Mouse (Mus musculus): ENCODE results near the gene Wwc2.
"Not testable (repeated sequence)": the region's sequence is repeated elsewhere in the genome, so short reads cannot be mapped to it uniquely, and the experiment has no call there.

Wwc2 gene

GRCm38 (mm10) chr8:47847161-47847560 lies 143.6 kb downstream of the Wwc2 start:
- DNase-seq (ENCODE audit: low spot score): no peak

DNA sequence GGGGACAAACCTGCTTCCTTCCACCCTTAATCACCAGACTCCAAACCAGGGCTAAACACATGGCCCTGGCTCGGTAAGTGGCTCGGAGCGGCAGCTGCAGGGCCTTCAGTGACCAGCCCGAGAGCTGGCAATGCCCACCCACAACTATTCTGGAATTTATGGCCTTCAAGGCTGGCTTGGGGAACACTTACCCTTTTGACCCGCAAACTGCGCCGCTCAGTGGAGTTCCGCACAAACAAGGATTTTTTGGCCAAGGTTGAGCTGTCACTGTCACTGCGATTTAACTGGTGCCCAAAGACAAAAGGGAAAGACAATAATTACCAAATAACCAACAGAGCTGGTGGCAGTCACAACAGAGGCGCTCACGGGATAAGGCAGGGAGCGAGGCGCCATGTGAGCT lies 144.8 kb downstream of the Wwc2 start:
- DNase-seq (ENCODE audit: low spot score): no peak

DNA sequence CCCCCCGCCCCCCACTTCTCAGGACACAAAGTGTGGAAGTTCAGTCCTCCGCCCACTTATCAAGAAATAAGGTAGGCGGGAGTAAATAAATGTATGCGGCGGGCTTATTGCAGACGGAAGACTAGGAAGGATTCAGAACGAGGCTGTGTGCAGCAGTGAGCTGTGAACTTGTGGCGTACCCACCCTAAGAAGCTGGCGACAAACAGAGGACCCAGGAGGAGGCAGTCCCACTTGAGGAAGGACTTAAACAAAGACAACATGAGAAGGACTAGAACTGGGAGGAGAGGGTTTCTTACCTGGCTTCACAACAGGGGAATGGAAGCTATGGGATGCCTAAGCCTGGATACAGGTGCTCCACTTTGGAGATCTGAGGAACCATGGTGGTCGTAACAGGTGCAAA lies 147.1 kb downstream of the Wwc2 start:
- no peak for DNase-seq (ENCODE audit: low spot score)

GRCm38 (mm10) chr8:47843063-47843462 lies 147.7 kb downstream of the Wwc2 start:
- no peak for DNase-seq (ENCODE audit: low spot score)

GRCm38 (mm10) chr8:47833944-47834343 lies 156.8 kb downstream of the Wwc2 start:
- DNase-seq (ENCODE audit: low spot score): no peak

GRCm38 (mm10) chr8:47832616-47833015 lies 158.1 kb downstream of the Wwc2 start:
- no peak for DNase-seq (ENCODE audit: low spot score)

- no peak for DNase-seq (ENCODE audit: low spot score)
Observed at GRCm38 (mm10) chr8:47826911-47827310, 163.8 kb downstream of the Wwc2 start.

DNA sequence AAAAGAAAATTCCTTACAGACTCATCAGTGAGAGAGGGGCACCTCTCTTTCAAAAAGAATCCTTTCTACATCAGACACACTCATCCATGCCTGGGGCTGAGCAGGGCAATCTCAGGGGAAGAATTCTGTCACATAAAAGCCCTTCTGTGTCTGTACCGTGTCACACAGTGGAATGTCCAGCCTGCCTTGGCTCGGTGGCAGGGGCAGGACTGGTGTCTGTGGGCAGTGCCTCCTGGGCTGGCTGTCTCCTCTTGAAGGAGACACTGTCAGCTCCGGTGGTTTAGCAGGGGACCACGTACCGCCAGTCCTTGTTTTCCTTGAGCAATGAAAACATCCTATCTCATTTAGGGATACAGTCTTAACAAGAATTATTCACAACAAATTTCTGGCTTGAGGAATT lies 165.1 kb downstream of the Wwc2 start:
- no peak for DNase-seq (ENCODE audit: low spot score)

GRCm38 (mm10) chr8:47824182-47824581 lies 166.5 kb downstream of the Wwc2 start, which contains the start of gene Cldn22:
Gene Cldn22 (plus strand): TSS chr8:47824482.
- no peak for DNase-seq (ENCODE audit: low spot score)

DNA sequence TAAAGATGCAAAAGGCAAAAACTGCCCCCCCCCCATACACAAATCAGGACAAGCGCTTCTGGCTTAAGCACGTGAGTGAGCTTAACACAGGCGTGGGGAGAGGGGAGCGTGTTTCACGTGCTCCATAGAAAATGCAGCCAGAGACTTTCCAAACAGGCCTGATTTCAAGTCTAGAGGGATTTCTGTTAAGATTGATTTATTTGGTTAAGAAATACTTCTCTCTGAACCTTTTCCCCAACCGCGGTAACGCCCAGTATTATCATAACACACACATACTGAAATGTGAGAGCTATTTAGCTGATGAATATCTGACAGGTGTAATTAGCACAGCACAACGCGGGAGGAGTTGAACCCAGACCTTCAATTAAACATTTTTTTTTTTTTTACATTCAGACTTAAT lies 166.9 kb downstream of the Wwc2 start:
- no peak for DNase-seq (ENCODE audit: low spot score)

- not testable (repeated sequence) for DNase-seq (ENCODE audit: low spot score)
Observed at GRCm38 (mm10) chr8:47822541-47822940, 168.2 kb downstream of the Wwc2 start.

DNA sequence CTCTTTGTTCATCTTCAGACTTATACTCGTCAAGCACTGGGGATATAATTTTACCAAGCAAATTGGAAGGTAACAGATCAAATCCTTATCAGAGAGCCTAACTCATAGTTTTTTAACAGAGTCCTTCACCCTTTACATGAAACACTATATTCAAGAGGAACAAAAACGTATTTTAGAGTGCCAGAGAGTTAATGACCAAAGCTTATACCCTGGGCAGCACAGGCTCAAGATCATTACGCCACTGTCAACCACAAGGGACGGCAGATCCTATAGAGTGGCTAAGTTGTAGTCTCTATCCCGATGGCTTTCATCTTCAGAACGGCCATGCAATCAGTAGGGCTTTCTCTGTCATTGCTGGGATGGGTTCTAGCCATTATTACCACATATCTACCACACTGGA lies 168.9 kb downstream of the Wwc2 start, which contains the start of gene Cldn24:
TSS of gene Cldn24 (plus strand) at position 301 of the 400 bp plus-strand sequence.
- DNase-seq (ENCODE audit: low spot score): no peak

GRCm38 (mm10) chr8:47820914-47821772 lies 169.6 kb downstream of the Wwc2 start:
- DNase-seq (ENCODE audit: low spot score): no peak

GRCm38 (mm10) chr8:47819034-47819433 lies 171.7 kb downstream of the Wwc2 start:
- no peak for DNase-seq (ENCODE audit: low spot score)

DNA sequence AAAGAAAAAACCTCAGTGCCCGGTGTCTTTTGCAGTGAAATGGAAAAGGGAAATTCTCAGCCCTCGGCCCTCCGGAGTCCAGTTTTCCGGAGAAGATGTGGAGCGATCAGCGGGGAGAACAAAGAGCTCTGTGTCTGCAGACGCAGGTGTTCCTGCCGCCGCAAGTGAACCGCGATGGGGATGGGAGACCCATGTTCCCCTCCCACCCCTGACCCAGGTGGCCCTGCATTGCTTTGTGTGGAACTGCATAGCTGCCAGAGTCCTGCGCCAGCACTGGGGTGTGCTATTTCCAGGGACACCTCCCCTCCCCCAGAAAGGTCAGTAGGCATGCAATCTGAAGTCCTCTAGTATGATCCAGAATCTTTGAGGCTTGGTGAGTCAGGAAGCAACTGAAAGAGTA lies 179.5 kb downstream of the Wwc2 start:
- DNase-seq (ENCODE audit: low spot score): no peak

GRCm38 (mm10) chr8:47810666-47811015 lies 180.1 kb downstream of the Wwc2 start:
- DNase-seq (ENCODE audit: low spot score): no peak

DNA sequence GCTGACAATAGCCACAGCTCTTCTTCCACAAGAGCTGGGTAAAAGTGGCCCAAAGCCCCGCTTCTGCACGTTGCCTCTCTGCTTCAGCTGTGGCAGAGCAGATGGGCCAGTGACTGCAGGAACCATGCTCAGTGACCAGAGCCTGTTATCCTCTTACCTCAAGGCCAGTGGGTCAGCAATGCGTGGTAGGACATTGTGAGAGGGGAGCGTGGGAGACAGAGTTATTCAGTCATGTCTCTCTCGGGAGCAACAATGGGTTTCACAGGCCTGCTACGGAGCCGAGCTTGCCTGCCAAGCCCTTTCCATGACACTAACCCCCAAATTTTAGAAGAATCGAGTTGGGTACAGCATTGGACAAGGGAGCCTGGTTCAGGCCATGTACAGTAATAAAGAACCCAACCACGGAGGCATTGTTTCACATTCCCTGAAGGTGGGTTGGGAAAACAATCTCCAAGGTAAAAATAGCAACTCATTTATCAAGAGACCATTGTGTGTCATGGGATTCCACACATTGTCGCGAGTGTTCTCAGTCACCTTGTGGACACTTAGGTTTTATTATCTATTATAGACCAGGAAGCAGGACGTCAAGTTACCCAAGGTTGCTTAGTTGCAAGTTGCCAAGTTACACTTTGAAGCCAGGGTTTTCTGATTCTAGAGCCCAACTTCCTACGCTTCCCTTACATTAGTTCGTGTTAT lies 180.6 kb downstream of the Wwc2 start:
- DNase-seq (ENCODE audit: low spot score): no peak

- DNase-seq (ENCODE audit: low spot score): no peak
Observed at GRCm38 (mm10) chr8:47804262-47804661, 186.5 kb downstream of the Wwc2 start.

DNA sequence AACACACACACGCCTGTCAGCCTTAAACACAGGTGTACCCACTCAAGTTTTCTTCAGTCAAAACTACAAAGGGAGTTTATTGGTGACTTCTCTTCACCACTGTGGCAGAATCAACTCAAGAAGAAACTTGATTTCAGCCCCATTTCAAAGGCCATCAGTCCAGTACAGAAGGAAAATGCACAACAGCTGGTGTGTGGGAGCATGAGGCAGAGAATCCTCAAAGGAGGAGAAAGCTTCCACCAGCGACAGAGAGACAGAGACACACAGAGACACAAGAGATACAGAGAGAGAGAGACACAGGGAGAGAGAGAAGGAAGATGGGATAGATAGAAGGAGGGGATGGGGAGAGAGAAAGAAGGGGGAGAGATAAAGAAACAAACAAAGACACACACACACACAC lies 188.4 kb downstream of the Wwc2 start:
- DNase-seq (ENCODE audit: low spot score): no peak

DNA sequence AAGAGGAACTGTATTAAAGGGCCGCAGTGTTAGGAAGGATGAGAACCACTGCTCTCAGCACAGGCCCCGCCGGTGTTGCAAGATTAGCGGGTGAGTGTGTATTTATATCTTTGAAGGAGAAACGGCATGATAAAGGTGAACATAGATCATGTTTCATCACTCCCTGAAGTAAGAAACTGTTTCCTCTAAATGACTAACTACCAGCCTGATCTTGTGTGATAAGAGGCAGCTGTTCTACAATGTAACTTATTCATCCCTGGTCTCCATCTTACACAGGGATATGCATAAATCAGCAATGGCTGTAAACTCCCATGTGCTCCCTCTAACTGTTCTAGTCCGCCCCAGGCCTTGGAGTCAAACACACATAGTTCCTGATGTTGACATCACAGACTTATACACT lies 191.3 kb downstream of the Wwc2 start:
- no peak for DNase-seq (ENCODE audit: low spot score)

DNA sequence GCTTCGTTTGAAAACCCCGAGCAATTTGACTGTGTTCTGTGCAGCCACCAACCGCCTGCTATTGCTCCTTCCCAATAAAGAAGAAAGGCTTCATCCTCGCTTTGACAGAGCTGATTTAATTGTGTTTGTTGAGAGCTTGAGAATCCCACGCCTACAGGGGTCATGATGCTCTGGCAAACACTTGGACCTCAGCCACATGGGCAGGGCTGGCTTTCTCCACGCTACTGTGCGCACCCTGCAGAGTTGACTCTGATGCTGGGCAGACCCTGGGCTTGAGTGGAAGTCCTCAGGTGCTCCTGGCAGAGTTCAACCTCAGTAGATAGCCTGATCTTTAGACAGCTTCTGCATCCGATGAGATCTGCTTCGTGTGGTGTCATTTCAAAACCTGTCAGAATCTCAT lies 198.7 kb downstream of the Wwc2 start:
- DNase-seq (ENCODE audit: low spot score): no peak

- no peak for DNase-seq (ENCODE audit: low spot score)
Observed at GRCm38 (mm10) chr8:47787705-47788104, 203.0 kb downstream of the Wwc2 start.

GRCm38 (mm10) chr8:47786323-47786722 lies 204.4 kb downstream of the Wwc2 start:
- DNase-seq (ENCODE audit: low spot score): no peak
